Mouse (Mus musculus): ENCODE measurements at regions not wholly inside any gene's neighbourhood (a gene's known extent, or its start where the extent isn't known, plus 50 kb on each side); places are given as distances from the start of the nearest gene placed in this dataset.

DNA sequence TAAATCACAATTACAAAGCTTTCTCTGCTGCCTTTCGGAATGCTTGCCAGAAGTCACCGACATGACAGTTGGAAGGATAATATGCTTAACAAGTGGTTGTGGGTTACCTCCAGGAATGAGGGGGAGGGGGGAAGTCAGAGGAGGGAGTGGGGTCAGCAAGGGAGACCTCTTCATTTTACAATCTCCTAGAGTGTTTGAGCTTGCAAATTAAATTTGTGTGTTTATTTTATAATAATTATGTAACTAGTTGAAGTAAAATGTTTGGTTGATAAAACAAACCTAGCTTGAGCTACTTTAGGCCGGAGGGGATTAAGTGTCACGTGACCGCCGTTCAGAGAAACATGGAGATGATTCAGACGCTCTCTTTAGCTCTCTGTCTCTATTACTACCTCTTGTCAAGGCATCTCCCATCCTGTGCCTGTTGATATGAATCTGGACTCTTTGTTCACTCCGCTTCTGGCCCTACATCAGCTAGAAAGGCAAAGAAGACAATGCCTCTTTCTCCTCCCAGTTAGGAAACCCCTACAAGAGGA is 227.3 kb upstream of the Irx5 start:
- no peak for DNase-seq

DNA sequence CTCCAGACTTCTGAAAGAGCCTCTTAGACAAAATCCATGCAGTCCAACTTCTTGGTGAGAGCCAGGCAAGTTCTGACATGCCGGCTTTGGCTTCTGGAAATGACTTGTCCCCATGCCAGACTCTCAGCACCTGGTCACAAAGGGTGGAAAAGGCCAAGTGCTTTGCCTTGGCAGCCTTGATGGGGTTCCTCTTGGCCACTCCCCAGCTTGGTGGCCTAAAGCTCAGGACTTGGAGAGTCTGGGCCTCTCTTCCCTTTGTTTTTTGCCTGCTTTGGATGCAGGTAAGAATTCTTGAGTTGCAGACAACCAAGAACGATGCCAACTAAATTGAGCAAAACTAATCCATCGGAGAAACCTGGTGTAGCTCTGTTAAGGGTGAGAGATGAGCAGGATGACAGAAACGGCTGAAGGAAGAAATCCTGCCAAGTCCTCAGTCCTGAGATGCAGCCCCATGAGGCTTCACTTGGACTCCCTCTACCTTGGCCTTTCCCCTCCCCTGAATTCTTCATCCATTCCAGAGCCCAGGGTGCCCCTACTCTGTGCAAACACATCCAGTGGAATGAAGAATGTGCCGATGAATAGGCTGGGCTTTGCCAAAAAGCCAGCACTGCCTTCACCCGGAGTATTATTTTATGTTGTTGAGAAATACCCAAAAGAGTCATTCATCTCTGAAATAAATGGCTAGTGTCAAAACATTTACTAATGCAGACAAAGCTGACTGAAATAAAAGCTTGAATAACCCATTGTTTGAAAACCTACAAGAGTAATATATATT is 228.0 kb upstream of the Irx5 start:
- DNase-seq = no peak

DNA sequence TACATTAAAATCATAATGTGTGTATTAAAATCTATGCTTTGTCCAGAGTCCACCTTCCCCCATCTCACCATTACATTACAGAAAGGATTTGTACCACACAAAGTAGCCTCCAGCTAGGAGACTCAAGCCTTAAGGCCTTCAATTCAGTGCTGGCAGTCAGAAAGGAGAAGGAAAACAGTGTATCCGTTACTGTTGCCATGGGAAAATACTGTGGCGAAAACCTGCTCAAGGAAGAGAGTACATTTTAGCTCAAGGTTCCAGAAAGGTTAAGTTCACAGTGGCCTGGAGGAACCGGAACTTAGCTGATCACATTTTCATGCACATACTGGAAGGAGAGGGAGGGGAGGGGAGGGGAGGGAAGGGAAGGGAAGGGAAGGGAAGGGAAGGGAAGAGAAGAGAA is 231.8 kb upstream of the Irx5 start:
- DNase-seq = no peak

DNA sequence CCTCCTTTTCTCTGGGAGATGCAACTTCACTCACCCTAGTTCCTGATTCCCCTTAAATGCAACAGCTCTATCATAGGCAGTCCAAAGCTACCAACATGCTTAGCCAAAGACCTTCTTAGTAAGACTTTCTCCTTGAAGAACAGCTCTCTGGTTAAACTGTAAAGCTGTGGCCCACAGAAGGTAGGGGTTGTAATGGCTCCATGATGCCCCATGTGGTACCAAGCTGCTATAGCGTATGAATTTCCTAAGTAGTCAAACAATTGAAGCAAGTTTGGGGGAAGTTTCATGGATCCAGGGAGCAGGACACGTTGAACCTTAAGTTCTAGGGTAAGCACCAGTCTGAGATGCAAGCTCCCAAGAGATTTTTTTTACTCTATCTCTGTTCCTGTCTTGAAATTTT is 236.1 kb upstream of the Irx5 start:
- DNase-seq = no peak

DNA sequence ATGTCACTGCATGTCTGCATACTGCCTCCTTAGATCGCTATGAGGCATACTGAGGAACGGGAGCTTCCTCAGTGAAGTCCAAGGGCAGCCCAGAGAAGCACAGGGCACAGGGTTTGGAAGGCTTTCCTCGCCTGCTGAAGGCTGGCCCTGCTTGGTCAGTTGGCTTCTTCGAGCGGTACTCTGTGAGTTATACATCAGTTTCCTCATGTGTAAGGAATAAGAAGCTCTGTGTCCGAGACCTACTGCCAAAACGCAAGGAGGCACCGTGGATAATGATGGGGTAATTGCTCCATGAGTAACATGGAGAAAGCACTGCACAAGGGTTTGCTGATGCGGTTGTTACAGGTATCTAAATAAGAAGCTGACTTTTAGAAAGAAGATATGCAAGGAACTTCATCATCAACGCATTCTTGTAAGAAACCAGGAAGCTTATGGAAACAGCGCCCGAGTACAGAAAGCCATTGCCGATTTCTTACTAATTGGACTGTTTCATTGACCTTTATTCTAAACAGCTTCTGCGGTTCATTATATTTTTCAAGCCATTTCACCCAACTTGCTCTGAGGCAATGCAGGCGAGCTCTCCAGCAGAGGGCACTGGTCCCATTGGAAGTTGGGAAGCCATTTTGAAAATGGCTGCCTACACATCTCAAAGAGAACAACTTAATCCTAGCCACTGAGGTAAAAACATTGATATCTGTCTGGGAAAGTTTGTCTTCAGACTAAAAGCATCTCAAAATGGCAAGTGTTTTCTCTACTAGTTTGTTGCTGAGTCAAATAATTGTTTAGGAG is 241.8 kb upstream of the Irx5 start:
- no peak for DNase-seq

DNA sequence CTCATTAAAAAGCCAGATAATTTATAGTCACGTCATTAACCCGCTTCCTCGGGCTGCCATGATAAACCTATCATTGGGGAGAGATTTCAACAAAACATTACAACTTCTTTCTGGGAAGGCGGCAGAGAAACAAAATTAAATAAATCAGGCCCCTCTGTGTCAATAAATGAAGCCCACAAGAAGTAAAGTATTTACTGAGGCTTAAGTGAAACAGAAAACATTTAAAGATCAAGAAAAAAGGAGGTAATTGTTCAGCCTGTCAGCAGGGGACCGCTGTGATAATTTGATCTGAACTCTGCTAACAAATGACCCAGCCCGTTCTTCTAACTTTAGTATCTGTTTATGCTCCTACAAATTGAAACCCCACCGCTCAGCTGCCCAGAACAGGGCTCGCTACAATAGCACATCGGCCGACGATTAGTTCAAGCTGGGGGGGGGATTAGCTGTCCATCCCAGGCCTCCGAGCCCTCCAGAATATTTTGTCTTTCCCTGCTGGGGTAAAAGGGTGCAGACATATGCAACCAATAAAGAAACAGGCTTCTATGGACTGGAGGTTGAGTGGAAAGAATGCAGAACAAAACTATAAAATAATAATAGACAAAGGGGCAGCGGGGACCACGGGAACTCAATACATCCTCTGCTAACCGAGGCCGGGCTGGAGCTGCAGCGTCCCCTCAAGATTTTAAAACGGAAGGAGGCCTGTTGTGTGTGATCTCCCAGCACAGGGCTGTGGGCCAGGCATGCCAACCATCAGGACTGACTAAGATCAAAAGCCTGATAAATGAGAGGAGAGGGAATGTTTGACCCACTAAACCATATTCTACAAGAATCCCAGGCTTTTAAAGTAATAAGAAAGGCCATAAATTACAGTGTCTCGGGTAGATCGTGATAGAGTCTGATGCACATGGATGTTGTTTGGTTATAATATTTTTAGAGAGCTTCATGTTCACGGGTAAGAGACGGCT is 242.8 kb upstream of the Irx5 start:
- no peak for DNase-seq

DNA sequence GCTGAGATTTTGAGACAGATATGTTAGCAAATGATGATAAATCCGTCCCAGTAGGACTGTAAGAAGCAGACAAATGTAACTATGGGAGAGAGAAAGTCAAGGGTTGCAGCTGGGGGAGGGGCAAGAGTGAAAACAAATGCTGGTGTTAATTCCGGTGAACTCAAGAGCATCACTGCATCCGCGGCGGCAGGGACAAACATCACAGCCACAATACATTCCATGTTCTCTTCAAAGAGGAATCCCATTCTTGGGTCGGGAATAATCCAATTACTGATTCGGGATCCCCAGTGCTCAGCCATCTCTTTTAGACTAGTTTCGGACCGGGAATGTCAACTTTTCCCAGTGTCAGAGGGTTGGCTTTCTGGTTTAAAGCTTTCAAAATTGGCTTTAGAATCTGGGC is 243.5 kb upstream of the Irx5 start:
- DNase-seq = no peak

DNA sequence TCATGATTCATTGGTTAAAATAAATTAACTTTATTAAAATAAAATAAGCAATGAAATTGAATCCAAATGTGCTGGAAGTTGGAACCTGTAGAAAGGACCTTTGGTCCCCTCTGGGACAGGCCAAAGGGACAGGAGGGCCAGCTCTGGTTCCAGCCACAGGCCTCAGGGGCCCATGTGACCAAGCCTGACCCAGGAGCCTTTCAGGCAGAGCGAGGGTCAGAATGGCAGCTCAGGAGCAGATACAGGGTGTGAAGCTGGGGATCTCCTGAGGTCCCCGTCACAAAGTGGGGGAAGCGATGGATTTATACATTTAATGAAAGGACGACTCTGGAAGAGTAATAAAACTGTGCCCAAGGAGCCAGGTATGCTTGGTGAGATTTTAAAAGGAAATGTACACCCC is 244.0 kb upstream of the Irx5 start:
- DNase-seq = no peak

DNA sequence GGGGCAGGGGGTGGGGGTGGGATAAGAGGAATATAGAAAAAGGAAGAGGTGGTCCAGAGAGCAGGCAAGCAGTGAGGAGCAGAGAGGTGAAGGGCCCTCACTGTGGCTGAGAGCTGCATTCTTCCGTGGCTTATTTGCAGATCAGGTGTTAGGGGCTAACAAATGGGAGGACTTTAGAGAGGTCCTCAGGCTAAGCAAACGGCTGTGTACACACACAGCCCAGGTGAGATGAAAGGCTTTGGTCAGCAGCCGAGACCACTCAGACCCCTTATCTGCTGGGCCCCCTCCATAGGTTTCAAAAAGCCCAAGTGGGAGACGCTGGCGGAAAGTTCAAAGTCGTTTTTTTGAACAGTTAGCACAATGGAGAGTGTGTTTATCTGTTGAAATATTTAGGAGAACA is 252.9 kb upstream of the Irx5 start:
- no peak for DNase-seq

DNA sequence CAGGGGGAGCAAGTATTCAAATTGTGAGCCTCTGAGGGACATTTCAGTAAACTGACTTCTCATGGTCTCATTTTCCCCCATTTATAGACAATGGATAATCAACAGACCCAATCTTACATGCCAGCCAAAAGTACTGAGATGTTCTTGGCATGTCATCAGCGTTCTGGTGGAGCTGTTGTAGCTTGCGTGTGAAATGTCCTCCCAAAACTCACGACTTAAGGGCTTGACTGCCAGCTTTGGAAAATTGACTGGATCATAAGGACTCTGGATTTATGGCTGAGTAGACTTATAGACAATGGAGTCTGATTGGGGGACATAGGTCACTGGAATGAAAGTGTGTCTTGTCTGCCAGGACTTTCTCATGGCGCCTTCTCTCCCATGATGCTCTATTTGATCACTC is 254.9 kb upstream of the Irx5 start:
- no peak for DNase-seq

DNA sequence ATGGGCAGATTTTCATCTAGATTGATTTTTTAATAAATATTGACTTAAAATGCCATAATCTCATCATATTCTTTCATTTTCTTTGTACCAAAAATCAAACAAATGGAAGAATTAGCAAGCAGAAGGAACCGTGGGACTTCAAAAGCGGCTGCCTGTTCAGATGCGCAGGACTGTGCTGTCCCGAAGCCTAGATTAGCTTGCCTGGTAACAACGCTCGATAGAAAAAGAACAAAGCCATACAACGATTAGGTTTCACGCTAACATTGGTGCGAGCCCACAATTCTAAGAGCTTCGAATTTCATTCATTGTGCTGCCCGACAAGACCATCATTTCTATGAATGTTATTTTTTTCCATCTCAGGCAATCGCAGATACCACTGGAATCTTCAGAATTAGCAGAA is 262.1 kb upstream of the Irx5 start:
- no peak for DNase-seq

DNA sequence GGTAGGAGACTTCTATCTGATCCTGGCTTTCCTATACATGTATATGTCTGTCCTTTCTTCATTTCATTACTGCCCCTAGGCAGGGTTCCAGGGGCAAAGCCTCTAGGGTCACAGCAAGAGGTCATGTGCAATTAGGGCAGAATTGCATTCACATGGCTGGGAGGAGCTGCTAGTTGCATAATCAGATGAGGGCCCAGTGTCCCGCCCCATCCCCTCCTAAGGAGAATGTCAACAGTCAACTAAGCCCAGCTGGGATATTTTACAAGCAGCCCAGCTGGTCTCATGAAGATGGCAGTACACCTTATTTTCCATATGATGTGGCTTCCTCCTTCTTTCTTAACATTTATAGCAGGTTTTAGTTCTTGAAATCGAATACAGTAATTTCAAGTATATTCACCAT is 273.3 kb upstream of the Irx5 start:
- no peak for DNase-seq

DNA sequence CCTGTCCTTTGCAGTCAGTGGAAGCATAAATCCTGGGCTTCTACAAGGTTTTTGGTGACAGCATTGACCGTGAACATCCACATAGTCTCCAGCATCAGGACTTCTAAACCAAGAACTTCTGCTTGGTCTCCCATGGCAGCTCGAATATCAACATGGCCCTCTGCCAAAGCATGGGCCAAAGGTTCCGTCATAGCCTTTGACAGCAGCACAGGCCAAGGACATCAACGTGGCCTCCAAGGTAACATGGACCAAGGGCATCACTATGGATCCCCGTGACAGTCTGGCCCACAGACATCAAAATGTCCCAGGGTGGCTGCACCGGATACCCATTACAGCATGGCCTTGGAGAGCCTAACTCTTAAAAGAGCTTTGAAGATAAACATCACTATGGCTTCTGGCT is 275.5 kb upstream of the Irx5 start:
- DNase-seq = no peak

DNA sequence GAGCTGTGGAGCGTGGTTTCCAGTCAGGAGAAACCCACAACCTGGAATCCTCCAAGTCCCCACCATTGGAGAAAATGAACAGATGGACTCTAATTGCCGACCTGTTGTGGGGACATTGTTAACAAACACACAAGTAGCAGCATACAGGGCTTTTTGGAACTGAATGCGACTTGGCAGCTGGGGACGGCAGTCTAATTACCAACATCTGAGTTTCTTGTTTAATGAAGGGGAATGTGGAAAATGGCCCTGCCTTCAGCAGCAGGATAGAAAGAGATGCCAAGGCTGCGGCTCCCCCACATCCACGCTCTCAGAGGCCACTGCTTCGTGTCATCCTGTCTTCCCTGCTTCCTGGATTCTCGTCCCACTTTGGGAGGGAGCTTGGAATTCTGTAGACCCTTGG is 276.6 kb upstream of the Irx5 start:
- no peak for DNase-seq

DNA sequence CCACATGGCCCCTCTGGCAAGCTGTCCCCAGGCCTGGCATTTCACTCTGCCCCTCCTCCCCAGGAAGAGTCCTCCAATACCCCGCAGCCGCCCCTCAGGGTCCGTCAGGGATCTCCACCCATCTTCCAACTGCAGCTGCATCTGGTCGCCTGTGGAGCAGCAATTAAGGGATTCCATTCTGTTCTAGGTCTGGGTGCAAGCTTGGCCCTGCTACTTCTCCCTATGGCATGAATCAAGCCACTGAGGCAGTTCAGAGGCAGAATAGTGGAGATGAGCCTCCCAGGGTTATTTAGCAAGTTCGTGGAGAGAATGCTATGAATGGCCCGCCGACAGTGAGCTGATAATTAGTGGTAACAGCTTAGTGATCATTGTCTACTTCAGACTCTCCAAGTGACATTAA is 275.7 kb upstream of the Irx3 start:
- no peak for DNase-seq

DNA sequence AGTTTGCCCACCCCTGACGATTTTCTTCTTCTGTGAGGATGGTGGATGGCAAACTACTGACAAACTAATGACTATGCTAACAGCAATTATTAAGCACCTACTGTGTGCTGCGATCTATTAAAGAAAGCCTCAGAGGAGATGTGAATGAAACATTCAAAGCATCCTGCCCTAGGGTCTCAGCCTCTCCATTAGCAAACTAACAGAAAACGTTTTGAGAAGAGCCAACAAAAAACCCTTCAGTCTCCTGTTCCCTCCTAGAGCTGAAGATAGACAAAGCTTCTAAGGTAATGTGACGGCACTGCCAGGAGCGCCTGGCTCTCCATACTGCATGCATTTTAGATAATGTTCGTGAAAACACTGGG is 270.4 kb upstream of the Irx3 start:
- no peak for DNase-seq

DNA sequence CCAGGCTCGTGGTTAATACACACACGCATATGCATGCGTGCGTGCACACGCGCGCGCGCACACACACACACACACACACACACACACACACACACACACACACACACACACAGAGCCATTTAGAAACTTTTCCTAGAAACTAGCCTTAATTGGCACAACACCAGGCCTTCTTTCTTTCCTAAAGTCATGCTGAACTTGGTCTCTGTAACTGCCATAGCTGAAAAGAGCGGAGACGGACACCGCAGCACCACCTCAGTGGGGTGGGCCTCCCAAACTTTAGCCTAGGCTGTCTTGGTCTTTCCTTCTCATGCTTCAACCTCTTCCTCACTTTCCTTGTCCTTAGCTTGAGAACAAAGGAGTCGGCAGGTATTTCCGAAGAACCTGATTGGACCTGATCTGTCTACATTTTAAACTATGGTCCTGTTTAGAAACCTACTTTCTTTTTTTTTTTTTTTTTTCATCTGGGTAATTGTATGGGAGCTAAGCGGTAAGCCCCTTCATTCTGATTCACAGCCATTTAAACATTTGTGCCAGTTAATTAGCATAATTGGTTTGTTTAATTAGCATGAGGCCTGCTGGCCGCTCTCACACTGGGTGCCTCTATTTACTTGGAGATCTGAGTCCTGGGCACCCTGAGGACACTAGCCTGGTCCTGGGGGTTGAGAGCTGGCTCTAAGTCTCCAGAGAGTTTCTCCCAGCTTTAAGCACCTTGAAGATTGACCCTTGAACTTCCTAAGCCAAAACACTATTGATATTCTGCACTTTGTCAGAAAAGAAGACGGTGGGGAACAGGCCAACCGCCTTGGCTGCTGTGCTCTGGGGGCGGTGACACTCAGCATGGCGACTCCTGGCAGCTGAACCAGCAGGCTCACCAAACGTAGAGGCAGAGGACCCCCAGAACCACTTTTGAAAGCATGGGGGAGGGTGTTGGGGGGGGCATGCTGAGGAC is 269.7 kb upstream of the Irx3 start:
- DNase-seq = no peak

DNA sequence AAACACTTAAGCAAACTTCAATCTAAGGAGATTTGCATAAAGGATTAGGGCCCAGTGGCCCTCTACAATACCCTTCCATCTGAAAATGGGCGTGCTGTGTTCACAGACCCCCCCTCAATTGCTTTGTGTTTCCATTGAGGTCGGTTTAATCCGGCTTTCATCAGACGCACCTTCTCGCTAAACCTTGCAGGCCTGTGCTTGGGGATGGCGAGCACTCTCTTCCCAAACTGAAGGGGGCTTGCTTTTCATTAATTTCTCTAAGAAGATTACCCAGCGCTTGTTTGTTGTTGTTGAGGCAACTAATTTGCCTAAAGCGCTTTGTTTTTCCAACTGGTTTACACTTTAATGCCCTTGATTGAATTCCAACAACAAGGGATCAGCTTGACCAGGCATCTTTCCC is 268.8 kb upstream of the Irx3 start:
- DNase-seq = no peak

DNA sequence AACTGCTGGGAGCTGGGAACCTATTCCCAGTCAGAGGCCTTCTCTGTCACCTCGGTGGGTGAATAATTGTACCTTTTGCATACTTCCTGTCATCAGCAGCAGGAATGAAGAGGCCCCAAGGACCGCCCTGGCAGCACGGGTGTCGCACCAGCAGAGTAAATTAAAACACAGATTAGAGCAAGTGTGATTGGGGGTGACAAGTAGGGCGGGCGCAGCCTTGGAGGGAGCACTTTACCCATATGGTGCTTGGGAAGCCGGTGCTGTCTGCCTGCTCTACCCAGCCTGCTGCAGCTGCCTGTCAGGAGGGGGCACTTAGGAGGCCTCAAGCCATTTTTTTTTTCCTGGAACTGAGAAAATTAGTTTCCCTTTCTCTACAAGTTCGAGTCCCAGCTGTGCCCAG is 264.6 kb upstream of the Irx3 start:
- no peak for DNase-seq

DNA sequence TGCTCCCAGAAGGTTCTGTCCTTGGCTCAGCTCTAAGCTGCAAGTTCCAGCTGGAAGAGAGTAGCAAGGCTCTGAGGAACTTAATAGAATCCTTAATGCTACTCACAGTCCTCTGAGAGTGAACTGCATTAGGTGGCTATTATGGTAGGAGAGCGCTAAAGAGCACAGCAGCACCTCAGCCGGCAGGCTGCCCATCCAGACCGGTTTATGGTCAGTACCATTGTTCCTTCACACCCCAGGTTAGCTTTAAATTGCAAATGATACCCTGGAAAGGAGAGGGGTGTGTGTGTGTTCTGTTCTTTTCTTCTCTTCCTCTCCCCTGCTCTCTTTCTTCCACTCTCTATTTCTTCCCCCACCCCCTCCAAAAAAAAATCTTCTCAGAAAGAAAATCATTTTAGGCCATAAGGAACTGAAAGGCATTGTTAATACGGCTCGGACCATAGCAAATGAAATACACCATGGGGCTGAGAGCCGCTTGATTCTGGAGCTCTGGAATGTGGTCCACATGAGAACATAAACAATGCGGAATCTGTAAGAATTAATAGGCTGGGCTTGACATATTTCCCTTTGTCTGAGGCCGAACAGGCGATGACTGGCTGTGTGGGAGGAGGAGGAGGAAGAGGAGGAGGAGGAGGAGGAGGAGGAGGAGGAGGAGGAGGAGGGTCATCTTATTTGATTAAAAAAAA is 263.8 kb upstream of the Irx3 start:
- DNase-seq = no peak

DNA sequence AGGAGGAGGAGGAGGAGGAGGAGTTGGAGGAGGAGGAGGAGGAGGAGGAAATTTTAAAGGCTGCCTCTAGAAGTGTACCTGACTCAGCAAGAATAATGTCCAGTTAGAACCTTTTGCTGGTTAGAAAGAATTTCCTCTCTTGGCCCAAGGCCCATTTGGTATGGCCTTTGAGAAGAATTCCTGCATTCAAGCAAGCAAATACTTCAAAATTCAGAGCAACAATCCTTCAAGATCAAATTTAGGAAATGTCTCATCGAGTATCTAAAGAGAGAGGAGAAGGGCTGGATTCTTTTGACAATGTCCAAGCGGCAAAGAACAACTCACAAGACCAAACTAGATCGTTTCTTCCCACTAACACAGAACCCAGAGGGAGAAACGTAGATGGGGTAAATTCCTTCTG is 263.1 kb upstream of the Irx3 start:
- DNase-seq = no peak
